Mouse (Mus musculus): ENCODE results near the gene Pax2.

The Pax2 gene

DNA sequence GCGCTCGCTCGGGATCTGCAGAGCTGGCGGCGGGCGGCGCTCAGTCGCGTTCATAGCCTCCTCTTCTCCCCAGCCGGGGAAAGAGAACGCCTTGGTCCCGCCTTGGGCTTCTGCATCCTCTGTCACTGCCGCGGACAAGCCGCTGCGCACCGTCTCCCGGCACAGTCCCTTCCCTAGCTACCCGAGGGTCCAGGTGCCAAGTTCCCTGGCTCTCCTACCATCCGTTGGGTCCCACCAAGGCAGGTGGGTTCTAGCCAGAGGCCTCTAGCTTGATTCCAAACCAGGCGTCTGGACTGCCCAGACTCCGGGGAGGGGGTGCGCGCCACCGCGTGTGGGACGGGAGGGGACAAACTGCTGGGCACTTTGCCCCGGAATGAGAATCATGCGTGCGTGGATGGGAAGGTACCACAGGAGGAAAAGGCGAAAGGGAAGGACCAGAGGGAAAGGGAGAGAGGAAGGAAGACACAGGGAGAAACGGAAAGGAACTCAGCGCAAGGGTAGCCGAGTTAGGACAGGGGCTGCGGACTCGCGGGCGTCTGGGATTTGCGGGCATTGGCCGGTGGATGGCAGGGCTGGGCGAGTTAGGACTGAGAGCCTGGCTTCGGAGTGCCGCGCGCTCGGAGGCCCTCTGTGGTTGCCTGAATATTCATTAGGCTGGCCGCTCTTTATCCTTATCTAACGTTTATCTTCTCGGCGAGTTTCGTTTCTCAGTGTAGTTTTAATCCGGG, at the start of gene Pax2:
TSS of gene Pax2 (plus strand) at position 353 of the 728 bp plus-strand sequence.
- DNase-seq (ENCODE audit: low read depth, low spot score): no peak

DNA sequence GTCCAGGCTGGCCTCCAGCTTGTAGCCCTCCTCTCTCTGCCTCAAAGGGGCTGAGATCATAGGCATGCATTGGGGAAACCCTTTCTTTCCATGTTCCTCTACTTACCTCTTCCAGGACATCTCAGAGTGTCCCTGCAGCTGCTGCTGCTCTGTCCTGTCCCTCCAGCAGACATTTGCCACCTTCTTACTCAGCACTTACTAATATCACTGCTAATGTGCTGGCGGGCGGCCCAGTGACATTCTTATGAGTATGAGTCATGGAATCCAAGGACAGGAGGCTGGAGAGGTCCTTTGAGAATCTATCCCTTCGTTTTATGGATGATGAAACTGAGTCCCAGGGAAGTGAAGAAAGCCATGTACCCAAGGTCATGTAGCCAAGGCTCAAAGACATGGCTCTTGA, 47.0 kb upstream of the Pax2 start:
- DNase-seq (ENCODE audit: low read depth, low spot score): no peak

DNA sequence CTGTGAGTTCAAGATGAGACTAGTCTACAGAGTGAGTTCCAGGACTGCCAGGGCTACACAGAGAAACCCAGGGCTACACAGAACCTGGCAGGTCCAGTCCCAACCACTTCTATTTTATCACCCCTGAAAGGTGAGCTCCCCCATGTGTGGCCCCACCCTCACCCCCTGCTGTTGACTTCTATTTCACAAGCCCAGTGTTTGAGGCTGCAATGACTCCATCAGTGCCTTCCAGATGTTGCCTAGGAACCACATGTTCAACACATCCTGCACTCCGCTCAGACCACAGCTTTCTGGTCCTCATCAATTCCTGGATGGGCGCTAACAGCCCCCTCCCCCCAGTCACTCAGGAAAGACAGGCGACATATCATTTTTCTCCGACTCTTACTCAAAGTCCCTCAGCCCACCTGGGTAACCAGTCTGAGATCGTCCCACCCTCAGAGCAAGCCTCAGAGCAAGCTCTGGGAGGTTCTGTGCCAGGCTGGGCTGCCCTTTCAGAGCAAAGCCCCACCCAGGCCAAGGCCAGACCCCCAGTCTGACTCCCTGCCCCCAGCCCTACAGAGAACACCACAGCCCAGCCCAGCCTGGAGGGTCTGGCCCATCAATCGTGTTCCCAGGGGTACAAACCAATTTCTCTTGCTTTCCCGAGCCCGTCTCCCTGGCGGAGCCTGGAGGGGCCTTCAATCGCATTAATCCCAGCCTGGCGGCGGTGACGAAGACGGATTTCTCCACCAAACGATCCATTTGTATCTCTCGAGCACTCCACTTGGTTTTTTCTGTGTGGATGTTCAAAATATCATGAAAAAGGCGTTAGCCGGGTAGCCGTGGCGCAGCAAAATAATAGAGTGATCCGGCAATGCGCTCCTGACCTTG, 38.9 kb upstream of the Pax2 start:
- no peak for DNase-seq (ENCODE audit: low read depth, low spot score)

- DNase-seq (ENCODE audit: low read depth, low spot score): no peak
These were observed 36.3 kb upstream of the Pax2 start for GRCm38 (mm10) chr19:44719292-44720193.

DNA sequence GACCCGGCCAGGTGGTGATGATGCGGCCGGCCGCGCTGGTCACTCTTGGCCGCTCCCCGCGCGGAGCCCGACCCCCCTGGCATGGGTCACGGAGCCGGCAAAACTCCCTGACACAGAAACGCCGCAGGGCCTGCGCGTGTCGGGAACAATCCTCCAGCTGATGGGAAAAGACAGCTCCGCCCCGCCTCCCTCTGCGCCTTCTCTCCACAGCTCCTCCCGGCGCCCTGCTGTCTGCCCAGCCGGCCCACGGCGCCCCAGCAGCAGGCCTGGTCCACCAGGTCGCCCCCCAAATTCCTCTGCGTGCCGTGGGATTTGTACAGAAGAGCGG, 35.7 kb upstream of the Pax2 start:
- no peak for DNase-seq (ENCODE audit: low read depth, low spot score)

DNA sequence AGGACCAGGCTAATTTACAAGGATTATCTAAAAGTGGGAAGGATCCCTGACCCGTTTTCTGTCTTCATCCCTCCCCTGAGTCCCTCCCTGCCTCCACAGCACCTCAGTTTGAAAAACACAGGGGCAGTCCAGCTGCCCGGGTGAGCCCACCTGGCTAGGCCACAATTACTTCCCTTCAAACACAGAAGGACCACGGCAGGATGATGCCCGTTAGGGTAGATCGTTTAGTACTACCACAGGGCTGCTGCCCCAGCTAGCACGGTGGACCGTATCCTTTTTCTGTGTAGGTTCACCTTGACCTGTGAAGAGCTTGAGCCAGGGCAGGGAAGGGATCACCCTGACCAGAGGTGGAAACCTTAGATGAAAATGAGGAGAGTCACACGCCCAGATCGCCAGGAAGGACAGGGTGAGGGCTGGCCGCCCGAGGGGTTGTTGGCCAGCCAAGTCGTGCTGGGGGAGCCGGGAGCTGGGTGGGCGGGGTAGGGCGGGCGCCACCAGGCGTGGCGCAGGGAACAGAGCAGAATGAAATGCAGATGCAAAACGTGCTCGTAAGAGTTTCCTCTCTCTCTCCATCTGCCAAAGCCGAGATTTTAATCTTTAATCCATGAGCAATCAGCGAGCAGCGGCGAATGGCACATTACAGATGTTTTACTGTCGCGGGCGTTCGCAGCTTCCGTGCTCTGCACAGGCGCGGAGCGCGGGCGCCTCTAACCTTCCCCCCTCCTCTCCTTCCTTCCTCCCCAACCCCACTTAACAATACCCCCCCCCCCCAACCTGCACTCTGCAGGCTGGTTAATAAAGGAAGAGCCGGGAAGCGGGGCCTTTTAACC, 32.0 kb upstream of the Pax2 start:
- no peak for DNase-seq (ENCODE audit: low read depth, low spot score)

- no peak for DNase-seq (ENCODE audit: low read depth, low spot score)
These were observed 29.7 kb upstream of the Pax2 start for GRCm38 (mm10) chr19:44725951-44726791.

DNA sequence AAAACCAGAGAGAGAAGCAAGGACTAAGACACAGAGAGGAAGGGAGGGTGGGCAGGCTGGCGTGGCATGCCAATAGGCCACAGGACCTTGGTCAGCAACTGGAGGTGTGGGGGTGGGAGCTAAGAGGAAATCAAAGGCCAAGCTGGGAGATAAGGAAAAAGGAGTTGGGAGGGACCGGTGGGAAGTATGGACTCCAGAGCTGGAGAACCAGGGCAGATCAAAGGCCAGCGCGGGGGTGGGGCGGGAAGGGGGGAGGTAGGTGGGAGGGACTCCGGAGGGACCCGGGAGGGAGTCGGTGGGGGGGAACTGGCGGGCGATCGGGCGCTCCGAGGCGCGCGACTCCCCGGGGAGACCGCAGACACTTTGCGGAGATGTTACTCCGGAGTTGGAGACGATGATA, 21.7 kb upstream of the Pax2 start:
- DNase-seq (ENCODE audit: low read depth, low spot score): no peak

DNA sequence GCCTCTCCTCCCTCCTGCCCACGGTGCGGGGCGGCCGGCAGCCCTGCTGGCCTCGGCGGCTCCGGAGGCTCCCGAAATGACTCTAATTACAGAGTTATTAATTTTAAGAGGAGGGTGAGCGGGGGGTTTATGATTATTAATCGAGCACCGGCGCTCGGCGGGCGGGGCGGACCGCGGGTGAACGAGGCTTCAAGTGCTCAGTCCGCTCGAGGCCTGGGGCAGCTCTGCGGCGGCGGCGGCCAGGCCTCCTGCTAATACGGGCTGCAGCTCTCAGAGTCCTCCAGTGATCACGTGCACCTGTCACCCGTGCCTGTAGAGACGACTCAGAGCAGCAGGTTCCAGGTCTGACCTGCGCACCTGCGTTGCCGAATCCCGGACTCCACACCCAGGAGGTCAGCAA, 21.2 kb upstream of the Pax2 start:
- no peak for DNase-seq (ENCODE audit: low read depth, low spot score)

DNA sequence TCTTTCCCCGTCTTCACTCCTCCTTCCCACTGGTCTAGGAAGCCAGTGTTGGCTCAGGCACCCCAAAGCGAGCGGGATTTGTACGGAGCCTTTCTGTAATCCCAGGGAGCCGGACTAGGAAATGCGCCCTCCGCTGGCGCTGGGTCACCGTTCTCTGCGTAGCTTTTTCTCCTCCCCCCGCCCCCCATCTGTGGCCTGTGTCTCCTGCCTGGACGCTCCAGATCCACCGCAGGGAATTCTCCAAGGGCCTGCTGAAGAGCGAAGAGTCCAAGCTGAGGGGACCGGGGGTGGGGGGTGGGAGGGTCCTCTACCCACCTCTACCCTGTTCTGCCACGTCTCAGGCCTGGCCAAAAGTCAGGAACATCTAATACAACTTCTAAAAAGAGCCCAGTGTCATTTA, 15.5 kb upstream of the Pax2 start:
- DNase-seq (ENCODE audit: low read depth, low spot score): no peak

DNA sequence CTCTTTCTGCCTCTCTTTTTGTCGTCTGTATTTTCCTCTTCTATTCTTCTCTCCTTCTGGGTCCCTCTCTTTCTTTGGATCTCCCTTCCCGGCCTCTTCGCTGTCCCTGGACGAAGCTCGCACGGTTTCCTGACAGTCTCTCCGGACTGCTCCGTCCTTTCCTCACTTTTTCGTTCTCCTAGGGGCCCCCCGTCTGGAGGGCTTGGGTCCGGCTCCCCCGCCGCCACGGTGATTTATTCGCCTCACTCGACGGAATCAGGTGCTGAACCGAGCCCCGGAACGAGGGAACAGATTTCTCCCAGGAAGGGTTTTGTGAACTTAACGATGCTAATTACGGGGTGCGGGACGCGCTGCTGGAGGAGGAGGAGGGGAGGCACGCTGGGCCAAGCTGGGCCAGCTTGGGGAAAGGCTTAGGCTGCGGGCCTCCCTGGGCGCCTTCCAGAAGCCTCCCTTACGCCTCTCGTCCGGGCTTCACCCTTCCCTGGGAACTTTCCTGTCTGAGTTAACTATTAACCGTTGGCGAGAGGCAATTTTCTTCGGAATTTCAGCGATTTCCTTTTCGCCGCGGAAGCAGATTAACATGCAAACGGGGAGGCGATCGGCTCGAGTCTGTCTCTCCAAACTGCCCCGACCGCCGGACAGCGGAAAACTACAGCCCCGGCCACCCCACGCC, 14.6 kb upstream of the Pax2 start:
- DNase-seq (ENCODE audit: low read depth, low spot score): no peak

DNA sequence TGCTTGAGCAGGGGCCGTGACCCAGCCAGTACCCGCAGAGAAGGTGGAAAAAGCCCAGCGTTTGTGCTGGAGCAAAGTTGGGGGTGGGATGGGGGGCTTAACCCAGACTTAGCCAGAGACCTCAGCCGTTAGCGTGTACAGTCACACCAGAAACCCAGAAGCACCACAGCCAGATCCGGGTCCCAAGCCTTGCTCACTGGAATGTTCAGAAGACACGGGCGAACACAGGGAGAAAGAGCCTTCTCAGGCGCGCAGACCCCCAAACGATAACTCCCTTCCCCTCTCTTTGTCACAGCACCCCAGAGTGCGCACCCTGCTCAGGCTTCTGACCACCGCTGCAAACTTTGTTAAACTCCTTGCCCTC, 14.1 kb upstream of the Pax2 start:
- no peak for DNase-seq (ENCODE audit: low read depth, low spot score)

- DNase-seq (ENCODE audit: low read depth, low spot score): no peak
These were observed 13.5 kb upstream of the Pax2 start for GRCm38 (mm10) chr19:44742131-44743020.

GRCm38 (mm10) chr19:44743021-44743415, 12.8 kb upstream of the Pax2 start:
- no peak for DNase-seq (ENCODE audit: low read depth, low spot score)

DNA sequence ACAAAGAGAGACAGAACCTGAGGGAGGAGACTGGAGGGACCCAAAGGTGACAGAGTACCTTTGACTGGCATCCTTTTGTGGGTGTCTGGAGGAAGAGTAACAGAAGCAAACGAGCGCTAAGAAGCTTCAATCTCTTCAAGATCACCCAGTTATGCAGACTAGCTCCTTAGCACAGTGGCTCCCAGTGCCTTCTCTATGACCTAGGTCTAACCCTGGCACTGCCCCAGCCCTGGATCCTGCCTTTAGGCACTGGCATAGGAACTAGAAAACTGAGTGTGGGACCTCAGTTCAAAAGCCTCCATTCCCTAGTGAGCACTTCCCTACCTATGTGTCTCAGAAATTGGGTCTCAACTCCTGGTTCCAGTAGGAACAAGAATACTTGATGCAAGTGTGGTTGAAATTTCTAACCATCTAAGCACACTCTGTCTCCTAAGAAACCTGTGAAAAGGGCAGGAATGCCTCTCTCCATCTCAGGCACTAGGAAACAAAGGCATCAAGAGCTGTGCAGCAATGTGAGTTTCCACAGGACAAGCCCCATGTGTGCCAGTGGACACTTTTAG, 11.8 kb upstream of the Pax2 start:
- no peak for DNase-seq (ENCODE audit: low read depth, low spot score)

DNA sequence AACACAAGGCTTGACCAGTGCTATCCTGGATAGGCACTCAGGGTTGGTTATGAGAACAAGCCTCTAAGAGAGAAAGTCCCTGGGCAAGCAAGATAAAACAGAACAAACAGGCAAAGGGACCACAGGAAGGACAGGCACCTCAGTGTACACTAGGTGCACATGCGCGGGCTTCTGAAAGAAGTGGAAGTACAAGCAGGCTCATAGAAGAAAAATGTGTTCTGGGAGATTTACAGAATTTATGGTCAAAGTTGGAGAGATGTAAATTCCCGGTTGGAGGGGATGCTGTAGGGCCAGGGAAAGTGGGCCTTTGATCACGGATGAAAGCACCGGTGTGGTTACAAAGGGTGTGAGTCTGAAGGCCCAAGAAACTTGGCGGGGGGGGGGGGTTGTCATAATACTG, 10.1 kb upstream of the Pax2 start:
- no peak for DNase-seq (ENCODE audit: low read depth, low spot score)

GRCm38 (mm10) chr19:44746541-44747024, 9.3 kb upstream of the Pax2 start:
- DNase-seq (ENCODE audit: low read depth, low spot score): no peak

- DNase-seq (ENCODE audit: low read depth, low spot score): no peak
These were observed 8.4 kb upstream of the Pax2 start for GRCm38 (mm10) chr19:44747471-44747870.

Data from WW6 (cell line).